Mouse (Mus musculus): Measurements from ENCODE around the gene Dnajc7. TPM values are rescaled to one million over a fixed set of nuclear protein-coding genes. Genes with fewer than 3 reads are reported as not detected.
"Not testable (repeated sequence)": the region's sequence is repeated elsewhere in the genome, so short reads cannot be mapped to it uniquely, and the experiment has no call there.

The Dnajc7 gene
- total RNA-seq, 4 experiments from 2014 or later, result 255 to 304 (median 273) TPM

GRCm38 (mm10) chr11:100616836-100617235 is 3.1 kb downstream of the Dnajc7 start:
- not testable (repeated sequence) for DNase-seq (ENCODE audit: low spot score in 2 of 2)

GRCm38 (mm10) chr11:100616332-100616731 is 3.6 kb downstream of the Dnajc7 start:
- DNase-seq (ENCODE audit: low spot score in 2 of 2), result no peak

- no peak for DNase-seq (ENCODE audit: low spot score in 2 of 2)
Measured at GRCm38 (mm10) chr11:100613241-100613640, 6.7 kb downstream of the Dnajc7 start.

GRCm38 (mm10) chr11:100611627-100612026 is 8.3 kb downstream of the Dnajc7 start:
- no peak for DNase-seq (ENCODE audit: low spot score in 2 of 2)

DNA sequence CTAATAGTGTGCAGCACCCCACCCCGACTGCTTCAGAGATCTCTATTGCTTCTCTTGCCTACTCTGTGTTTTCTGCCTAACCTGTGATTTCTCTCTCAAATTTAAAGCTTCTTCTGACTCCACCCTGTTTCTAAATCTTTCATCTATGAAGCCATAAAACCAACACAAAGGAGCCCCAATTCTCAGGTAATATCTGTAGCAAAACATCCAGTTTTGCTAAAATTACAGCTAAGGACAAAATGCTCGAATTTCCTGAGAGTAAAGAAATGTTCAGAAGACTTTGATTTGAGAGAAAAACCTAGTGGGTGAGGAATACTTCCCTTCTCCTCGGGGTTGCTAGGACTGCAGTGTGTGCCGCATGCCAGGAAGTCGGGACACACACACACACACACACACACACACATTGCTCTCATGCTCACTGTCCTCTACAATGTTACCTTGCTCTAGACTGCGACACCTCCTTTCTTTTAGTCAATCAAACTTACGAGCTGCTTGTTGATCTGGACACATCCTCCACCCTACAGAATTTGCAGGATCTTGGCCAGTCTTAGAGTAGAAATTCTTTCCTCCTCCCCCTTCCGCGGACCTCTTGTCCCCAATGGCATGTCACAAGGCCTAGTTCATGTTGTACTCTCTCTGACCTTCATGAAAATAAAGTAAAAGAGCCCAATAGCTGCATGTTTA is 9.8 kb downstream of the Dnajc7 start:
- DNase-seq (ENCODE audit: low spot score in 2 of 2), result no peak

DNA sequence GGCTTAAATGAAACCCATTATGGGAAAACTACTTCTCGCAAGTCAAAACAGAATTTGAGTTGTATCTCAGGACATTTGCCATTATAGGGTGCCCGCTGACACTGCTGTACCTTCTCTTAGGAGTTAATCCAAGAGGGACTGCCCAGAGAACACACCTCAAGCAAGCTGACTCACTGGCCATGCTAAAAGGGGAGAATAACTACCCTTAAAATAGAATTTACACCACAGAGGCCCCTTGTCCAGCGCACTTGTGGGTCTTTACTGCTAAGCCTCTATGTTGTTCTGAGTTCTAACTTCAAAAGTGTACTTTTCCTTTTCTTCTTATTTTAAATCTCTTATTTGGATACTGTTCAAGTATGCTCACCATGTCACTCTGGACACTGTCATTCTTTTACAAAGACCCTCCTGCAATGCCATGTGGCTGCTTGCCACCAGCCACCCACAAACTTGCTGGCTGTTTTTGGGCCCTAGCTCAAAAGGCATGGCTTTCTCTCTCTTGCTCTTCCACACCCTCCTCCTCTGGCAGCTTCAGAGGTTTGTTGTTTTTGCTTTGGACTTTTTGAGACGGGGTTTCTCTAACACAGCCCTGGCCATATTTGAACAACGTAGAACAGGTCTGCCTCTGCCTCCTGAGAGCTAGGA is 10.5 kb downstream of the Dnajc7 start:
- DNase-seq (ENCODE audit: low spot score in 2 of 2), result no peak

- DNase-seq (ENCODE audit: low spot score in 2 of 2), result no peak
Measured at GRCm38 (mm10) chr11:100608796-100609195, 11.2 kb downstream of the Dnajc7 start.

- DNase-seq (ENCODE audit: low spot score in 2 of 2), result no peak
Measured at GRCm38 (mm10) chr11:100607121-100607520, 12.8 kb downstream of the Dnajc7 start.

DNA sequence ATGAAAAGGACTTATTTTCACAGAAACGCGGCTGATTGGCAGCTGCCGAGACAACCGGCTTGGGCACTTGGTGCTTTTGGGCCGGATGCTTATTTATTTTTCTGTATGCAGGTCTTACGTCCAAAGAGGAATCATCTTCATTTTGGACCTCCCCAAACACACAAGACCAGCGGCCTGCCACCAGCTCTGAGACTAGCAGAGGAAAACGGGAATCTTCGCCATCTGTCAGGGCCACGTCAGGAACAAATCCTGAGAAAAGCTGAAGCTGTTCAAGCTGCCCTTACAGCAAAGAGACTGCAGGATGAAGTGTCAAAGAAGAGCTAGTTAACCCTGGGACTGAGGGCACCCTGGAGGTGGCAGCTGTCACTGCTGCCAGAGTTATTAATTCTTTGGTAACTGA is 14.5 kb downstream of the Dnajc7 start:
- DNase-seq (ENCODE audit: low spot score in 2 of 2), result no peak

DNA sequence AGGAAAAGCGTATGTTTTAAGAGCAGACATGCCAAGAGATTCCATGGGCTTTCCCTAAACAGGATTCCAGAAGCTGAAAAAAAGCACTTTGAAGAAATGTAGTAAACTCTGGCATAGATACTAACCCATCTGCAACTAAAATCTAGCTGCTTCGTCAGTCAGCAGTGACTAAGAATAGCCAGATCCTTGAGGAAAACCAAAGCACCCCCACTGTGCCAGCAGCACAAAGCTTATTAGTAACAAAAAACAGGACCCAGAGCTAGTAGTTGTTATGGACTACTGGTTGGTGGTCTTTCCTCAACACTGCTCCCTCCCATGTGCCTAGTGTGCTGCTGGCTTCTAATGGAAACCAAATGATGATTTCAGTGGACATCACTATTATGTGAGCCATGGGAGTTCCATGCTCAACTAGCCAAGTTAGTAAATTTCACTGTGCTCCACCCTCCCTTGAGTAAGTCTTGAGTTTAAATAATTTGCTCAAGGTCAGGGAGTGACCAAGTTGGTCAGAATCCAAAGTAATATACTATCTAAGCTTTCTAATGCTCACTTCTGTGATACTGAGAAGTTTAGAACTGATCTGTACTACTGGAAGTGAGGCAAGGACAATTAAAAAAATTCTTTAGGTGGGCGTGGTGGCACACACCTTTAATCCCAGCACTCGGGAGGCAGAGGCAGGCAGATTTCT is 15.5 kb downstream of the Dnajc7 start:
- no peak for DNase-seq (ENCODE audit: low spot score in 2 of 2)

- DNase-seq (ENCODE audit: low spot score in 2 of 2), result no peak
Measured at GRCm38 (mm10) chr11:100603813-100604212, 16.2 kb downstream of the Dnajc7 start.

- DNase-seq (ENCODE audit: low spot score in 2 of 2), result no peak
Measured at GRCm38 (mm10) chr11:100603155-100603554, 16.8 kb downstream of the Dnajc7 start.

- DNase-seq (ENCODE audit: low spot score in 2 of 2), result no peak
Measured at GRCm38 (mm10) chr11:100601372-100601771, 18.6 kb downstream of the Dnajc7 start.

GRCm38 (mm10) chr11:100598074-100598473 is 21.9 kb downstream of the Dnajc7 start:
- DNase-seq (ENCODE audit: low spot score in 2 of 2), result no peak

GRCm38 (mm10) chr11:100595533-100595932 is 24.4 kb downstream of the Dnajc7 start:
- DNase-seq (ENCODE audit: low spot score in 2 of 2), result no peak

- DNase-seq (ENCODE audit: low spot score in 2 of 2), result no peak
Measured at GRCm38 (mm10) chr11:100594608-100595007, 25.4 kb downstream of the Dnajc7 start.

GRCm38 (mm10) chr11:100592346-100593046 is 27.5 kb downstream of the Dnajc7 start:
- no peak for DNase-seq (ENCODE audit: low spot score in 2 of 2)

DNA sequence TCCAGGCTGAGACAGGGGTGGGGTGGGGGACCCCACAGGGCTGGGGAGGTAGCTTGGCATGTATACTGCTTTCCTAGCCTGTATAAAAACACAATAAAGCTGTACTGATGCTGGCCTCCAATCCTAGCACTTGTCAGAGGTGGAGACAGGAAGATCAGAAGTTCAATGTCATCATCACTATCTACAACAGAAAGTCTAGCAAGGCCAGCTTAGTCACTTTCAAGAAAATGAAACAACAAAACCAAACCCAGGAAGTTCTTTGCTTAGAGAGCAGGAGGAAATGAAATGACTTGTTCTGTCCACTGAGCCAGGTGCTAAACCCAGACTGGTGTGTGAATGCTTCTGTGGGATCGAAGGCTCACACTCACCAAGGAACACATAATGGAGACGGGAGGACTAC is 31.5 kb downstream of the Dnajc7 start:
- no peak for DNase-seq (ENCODE audit: low spot score in 2 of 2)

DNA sequence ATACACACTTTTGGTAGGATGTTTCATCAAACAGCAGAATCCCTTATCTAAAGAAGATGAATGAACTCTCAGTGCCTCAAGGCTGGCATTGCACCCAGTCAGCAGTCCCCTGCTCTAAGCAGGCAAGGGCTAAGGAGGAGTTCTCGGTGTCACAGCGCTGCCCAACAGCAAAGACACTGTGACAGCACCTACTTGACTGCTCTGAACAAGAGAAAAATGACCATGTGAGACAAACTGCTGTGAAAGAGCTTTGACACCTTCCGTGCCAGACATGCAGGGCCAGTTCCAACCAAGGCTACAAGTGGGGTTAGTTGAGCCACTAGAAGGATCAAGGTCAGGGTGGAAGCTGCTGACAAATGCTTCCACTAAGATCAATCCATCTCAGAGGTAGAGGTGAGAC is 34.8 kb downstream of the Dnajc7 start:
- no peak for DNase-seq (ENCODE audit: low spot score in 2 of 2)

- no peak for DNase-seq (ENCODE audit: low spot score in 2 of 2)
Measured at GRCm38 (mm10) chr11:100584561-100584961, 35.4 kb downstream of the Dnajc7 start.

- no peak for DNase-seq (ENCODE audit: low spot score in 2 of 2)
Measured at GRCm38 (mm10) chr11:100582836-100583235, 37.1 kb downstream of the Dnajc7 start.

DNA sequence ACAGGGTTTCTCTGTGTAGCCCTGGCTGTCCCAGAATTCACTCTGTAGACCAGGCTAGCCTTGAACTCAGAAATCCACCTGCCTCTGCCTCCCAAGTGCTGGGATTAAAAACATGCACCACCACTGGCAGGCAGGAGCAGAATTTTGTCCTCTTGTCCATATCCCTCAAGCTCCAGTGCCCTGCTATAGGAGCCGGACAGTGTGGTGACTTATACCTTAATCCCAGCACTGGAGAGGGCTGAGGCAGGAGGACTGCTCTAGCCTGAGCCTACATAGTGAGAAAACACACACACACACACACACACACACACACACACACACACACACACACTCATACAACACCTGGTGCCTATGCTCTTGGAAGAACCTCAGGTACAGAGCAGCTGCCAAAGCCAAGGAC is 37.6 kb downstream of the Dnajc7 start:
- DNase-seq (ENCODE audit: low spot score in 2 of 2), result not testable (repeated sequence)
